Mouse (Mus musculus) neural tube, embryonic 13.5 days (tissue): ENCODE results near the gene Itga9. TPM values are rescaled to one million over a fixed set of nuclear protein-coding genes. Genes with fewer than 3 reads are reported as not detected.
A peak's percentile ranks its signal among the peaks of the same experiment; 100 is the strongest.

Experiments used
- ATAC-seq: fragments of 200-750 bp; cut with Nextera tagmentation; 2 replicates; pipeline ENCODE4 v1.8.0; 2017; ENCODE audit warnings: low read depth, mild to moderate bottlenecking, moderate TSS enrichment, moderate library complexity
- H3K27ac ChIP-seq: fragments of 300-500 bp; sonication (generic); replicated peaks from 2 replicates; pipeline ENCODE4 v1.5.1; 2015; ENCODE audit warnings: moderate library complexity, mild to moderate bottlenecking, inconsistent platforms
- H3K27me3 ChIP-seq: fragments of 300-500 bp; sonication (generic); 2 replicates; pipeline ENCODE4 v1.6.1; 2015; ENCODE audit warnings: mild to moderate bottlenecking, inconsistent platforms
- H3K36me3 ChIP-seq: fragments of 300-500 bp; sonication (generic); 2 replicates; pipeline ENCODE4 v1.6.1; 2015; ENCODE audit warnings: mild to moderate bottlenecking, inconsistent platforms
- H3K4me1 ChIP-seq: fragments of 300-500 bp; sonication (generic); replicated peaks from 2 replicates; pipeline ENCODE4 v1.6.1; 2015; ENCODE audit warnings: inconsistent platforms
- H3K4me2 ChIP-seq: fragments of 300-500 bp; sonication (generic); 2 replicates; pipeline ENCODE4 v1.6.1; 2015; ENCODE audit warnings: inconsistent platforms, mild to moderate bottlenecking, moderate library complexity
- H3K4me3 ChIP-seq: fragments of 300-500 bp; sonication (generic); 2 replicates; pipeline ENCODE4 v1.5.1; 2015; ENCODE audit warnings: mild to moderate bottlenecking, inconsistent platforms
- H3K9ac ChIP-seq: fragments of 300-500 bp; sonication (generic); 2 replicates; pipeline ENCODE4 v1.6.1; 2015; ENCODE audit warnings: moderate library complexity, mild to moderate bottlenecking, inconsistent platforms
- H3K9me3 ChIP-seq: fragments of 300-500 bp; sonication (generic); 2 replicates; pipeline ENCODE4 v1.6.1; 2016; ENCODE audit warnings: inconsistent platforms
- WGBS: fragments of 180-500 bp; shearing (Covaris S2); methylation state at CpG from one replicate; pipeline ENCODE4 v1.1.7; 2015; 5-methylcytosine and 5-hydroxymethylcytosine counted together
- polyA plus RNA-seq: library from polyadenylated mRNA; unstranded; fragments of >200 nt; fragmentation: Nextera tagmentation; extraction: Ambion mirVana; gene quantifications from 2 replicates; pipeline ENCODE4 v1.2.1, GENCODE M21; 2015

Itga9 gene
- polyA plus RNA-seq, 1 experiment from 2014 or later = 3.5 TPM

DNA sequence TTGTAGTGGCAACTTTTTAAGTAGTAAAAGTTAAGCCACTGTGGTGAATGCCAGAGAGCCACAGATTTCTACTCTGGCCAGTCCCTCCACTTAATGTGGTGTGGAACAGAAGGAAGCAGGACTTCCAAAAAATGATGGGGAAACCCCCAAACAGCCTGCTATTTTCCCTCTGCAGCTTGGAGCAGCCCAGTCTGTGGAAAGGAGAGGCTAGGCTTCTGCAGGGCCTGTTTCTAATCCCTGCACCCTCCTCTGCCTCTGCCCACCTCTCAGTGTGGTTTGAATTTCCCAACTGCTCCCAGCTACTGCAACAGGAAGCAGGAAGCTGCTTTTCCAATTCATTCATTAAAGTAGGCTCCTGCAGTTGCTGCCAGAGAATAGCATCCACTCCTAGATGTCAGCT is 158.6 kb downstream of the Itga9 start:
- Histone ChIP-seq H3K27me3 (no peaks in the 10 kb centered on the region), H3K9me3 (0 out of 2 replicates have a peak, but pooled peaks cover 5% of the 10 kb centered on the region), H3K36me3 (no peaks in the 10 kb centered on the region), H3K4me2 (no peak overlapping the region), H3K27ac (no peak overlapping the region), H3K4me1 (peaks cover 45% of the 10 kb centered on the region), H3K4me3 (no peak overlapping the region), H3K9ac (no peak overlapping the region)
- ATAC-seq = no peak

DNA sequence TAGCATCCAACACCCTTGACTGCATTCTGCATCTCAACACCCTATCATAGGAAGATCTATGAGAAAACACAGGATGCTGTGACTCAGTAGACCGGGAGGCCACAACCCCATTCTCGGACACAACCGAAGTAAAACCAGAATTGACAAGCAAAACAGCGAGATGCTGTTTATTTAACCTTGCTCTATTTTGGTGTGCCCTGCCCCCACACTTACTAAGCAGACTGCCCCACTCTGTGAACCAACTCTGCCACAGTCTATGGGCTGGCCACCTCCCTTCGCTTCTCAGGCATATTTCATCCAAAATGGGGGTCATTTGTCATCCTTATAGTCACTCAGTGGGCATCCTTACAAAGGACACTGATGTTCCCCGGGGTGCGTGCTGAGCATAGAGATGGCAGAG is 160.5 kb downstream of the Itga9 start:
- Histone ChIP-seq H3K4me3 (no peak overlapping the region), H3K4me1 (peaks cover 42% of the 10 kb centered on the region), H3K27ac (no peak overlapping the region), H3K4me2 (no peak overlapping the region), H3K9me3 (no peaks in the 10 kb centered on the region), H3K27me3 (no peaks in the 10 kb centered on the region), H3K36me3 (no peaks in the 10 kb centered on the region), H3K9ac (no peak overlapping the region)
- WGBS = 53% methylated on average over 7 of the region's 7 CpGs
- ATAC-seq = no peak

DNA sequence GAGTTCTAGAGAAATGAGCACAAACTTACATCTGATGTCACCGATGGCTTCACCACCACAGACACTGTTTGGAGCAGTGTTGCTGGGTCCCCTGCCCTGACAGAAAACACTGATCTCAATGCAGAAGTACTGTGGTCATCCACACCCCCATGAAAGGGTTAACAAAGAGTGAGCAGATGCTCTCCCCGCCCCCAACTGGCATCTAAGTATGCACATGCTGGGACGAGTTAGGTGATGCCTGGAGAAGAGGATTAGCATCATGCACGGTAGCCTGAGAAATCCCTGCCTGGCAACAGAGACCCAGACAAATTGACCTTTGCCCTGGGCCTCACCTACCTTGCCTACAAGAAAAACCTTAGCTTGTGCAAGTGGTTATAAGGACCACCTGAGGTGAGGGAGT is 162.1 kb downstream of the Itga9 start:
- 41% methylated on average over 4 of the region's 4 CpGs for WGBS
- H3K9me3 ChIP-seq = no peaks in the 10 kb centered on the region
- no peak overlapping the region for H3K4me3 ChIP-seq
- no peak for ATAC-seq
- H3K27me3 ChIP-seq = no peaks in the 10 kb centered on the region
- H3K36me3 ChIP-seq = no peaks in the 10 kb centered on the region
- no peak overlapping the region for H3K4me2 ChIP-seq
- no peak overlapping the region for H3K27ac ChIP-seq
- H3K9ac ChIP-seq = no peak overlapping the region
- H3K4me1 ChIP-seq = peaks cover 26% of the 10 kb centered on the region

DNA sequence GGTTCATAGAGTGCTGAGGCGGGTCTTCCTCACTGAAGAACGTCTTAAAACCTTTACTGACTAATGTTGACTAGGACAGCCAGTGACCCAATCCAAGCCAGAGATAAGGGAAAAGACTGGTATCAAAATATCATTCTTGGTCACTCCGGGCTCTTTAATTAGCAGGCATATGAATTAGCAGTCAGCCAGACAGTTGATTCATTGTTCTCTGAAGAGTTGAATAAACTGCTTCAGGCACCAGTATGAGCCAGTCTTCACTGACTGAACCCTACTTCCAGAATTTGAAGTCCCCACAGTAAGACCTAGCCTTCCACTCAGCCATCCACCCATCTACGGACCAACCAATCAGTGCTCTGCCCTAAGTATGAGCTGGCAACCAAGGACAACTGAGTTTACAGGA is 163.9 kb downstream of the Itga9 start:
- no peaks in the 10 kb centered on the region for H3K27me3 ChIP-seq
- peaks cover 18% of the 10 kb centered on the region for H3K4me1 ChIP-seq
- H3K27ac ChIP-seq = no peak overlapping the region
- no peak overlapping the region for H3K9ac ChIP-seq
- 82% methylated on average over 4 of the region's 4 CpGs for WGBS
- H3K36me3 ChIP-seq = no peaks in the 10 kb centered on the region
- ATAC-seq = no peak
- no peaks in the 10 kb centered on the region for H3K9me3 ChIP-seq
- H3K4me2 ChIP-seq = no peak overlapping the region
- no peak overlapping the region for H3K4me3 ChIP-seq

DNA sequence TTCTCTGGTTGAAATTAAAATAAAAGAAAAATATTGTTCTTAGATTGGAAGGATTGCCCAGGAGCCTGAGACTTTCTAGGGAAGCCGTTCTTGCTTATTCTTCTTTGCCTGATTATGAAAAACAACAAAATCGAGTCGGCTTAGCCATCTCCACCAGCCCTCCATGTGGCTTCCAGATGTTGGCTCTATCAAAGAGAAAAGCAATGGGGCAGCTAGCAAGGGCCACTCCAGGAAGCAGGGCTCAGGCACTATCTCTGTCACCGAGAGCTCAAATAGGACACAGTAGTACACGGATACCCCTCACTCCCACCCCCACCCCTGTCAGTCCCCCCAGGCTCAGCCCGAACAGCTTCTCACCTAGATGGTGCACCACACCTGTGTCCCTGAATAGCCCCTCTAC is 168.2 kb downstream of the Itga9 start:
- WGBS = 87% methylated on average over 6 of the region's 6 CpGs
- Histone ChIP-seq H3K36me3 (no peaks in the 10 kb centered on the region), H3K4me3 (no peak overlapping the region), H3K9me3 (no peaks in the 10 kb centered on the region), H3K4me2 (no peak overlapping the region), H3K4me1 (peaks cover 9% of the 10 kb centered on the region), H3K27ac (no peak overlapping the region), H3K27me3 (no peaks in the 10 kb centered on the region), H3K9ac (no peak overlapping the region)
- no peak for ATAC-seq

DNA sequence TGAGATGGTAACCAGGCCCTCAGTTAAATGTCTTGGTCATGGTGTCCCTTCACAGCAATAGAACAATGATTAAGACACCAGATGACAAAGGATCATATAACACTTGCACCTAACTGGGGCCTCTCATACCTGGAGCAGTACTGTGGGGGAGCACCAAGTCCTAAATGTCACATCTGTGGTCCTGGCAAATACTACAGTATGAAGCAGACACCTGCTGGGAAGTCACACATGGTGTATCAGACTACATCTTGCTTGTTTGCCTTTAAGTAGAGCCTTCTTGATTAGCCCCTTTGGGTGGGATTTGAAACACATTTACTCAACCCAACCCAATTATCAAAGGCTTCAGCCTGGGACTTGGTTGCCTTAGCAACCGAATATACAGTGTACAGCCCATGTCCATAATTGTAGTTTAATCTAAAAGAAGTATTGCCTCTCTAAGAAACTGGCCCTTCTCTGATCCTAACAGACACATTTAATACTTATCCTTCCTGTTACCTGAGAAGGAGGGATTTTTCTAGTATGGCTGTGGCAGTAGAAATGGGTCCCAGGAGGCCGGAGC is 170.5 kb downstream of the Itga9 start:
- Histone ChIP-seq H3K27ac (no peak overlapping the region), H3K4me3 (no peak overlapping the region), H3K4me2 (no peak overlapping the region), H3K9ac (no peak overlapping the region), H3K9me3 (no peaks in the 10 kb centered on the region), H3K27me3 (no peaks in the 10 kb centered on the region), H3K4me1 (peaks cover 9% of the 10 kb centered on the region), H3K36me3 (no peaks in the 10 kb centered on the region)
- no peak for ATAC-seq
- 95% methylated on average over 2 of the region's 2 CpGs for WGBS

DNA sequence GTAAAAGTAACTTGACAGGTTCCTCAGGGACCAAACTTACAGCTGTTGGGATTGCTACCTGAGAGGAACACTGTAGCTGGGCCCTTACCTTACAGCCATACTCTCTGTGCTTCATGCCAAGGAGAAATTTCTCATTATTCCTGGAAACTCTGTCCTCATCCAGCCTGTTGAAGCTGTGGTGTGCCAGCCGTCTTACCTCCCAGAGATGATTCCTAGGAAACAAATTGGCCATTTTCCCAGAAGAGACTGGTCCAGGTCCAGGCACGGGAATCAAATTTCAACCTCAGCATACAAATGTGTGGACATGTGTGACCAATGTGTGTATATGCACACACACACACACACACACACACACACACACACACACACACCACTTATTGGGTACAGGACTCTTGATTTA is 172.1 kb downstream of the Itga9 start:
- Histone ChIP-seq H3K9me3 (no peaks in the 10 kb centered on the region), H3K9ac (no peak overlapping the region), H3K4me2 (no peak overlapping the region), H3K4me3 (no peak overlapping the region), H3K36me3 (no peaks in the 10 kb centered on the region), H3K27me3 (no peaks in the 10 kb centered on the region), H3K27ac (no peak overlapping the region), H3K4me1 (peaks cover 9% of the 10 kb centered on the region)
- ATAC-seq = no peak
- WGBS = 76% methylated on average over 2 of the region's 2 CpGs

DNA sequence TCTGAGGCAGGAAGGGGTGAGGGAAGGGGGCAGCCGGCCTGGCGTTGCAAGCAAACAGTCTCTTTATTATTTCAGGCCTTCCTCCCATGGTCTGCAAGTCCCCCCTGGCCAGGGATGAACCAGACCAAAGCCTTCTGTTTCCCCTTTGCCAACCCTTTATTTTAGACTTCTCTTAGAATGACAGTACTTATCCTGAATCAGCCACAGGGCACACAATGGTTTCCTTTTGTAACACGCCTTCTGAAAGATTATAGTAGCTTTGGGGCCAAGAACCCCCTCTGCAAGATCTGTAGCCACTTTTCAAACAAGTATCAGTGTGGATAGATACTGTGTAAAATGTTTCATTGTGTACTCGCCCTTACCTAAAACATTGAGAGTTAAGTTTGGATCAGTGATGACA is 178.1 kb downstream of the Itga9 start:
- no peaks in the 10 kb centered on the region for H3K9me3 ChIP-seq
- 55% methylated on average over 4 of the region's 4 CpGs for WGBS
- 0 out of 2 replicates have a peak overlapping the region, but pooled peaks have one; percentile 2 for H3K27ac ChIP-seq
- H3K36me3 ChIP-seq = no peaks in the 10 kb centered on the region
- H3K4me3 ChIP-seq = no peak overlapping the region
- no peak overlapping the region for H3K4me2 ChIP-seq
- ATAC-seq = no peak
- H3K4me1 ChIP-seq = peaks cover 21% of the 10 kb centered on the region
- no peak overlapping the region for H3K9ac ChIP-seq
- H3K27me3 ChIP-seq = no peaks in the 10 kb centered on the region

DNA sequence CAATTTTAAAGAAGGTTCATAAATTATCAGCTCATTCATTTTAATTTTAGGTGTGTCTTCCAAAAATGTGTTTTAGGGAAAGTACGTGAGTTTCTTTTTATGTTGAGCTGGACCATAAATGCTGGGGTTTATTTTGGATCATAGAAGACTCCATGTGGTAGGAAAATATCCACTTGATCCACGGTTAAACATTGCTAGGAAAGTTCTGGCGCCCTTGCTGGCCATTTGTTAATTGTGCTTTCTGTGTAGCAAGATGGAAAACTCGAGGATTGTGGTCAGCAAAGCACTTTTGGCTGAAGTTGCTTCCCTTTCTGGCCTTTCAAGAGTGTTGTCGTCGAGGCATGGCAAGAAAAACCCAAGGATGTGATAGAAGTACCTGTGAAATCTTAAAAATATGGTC is 179.3 kb downstream of the Itga9 start:
- H3K4me1 ChIP-seq = peaks cover 21% of the 10 kb centered on the region
- H3K9me3 ChIP-seq = no peaks in the 10 kb centered on the region
- H3K27ac ChIP-seq = no peak overlapping the region
- ATAC-seq = no peak
- H3K27me3 ChIP-seq = no peaks in the 10 kb centered on the region
- 81% methylated on average over 6 of the region's 6 CpGs for WGBS
- no peak overlapping the region for H3K9ac ChIP-seq
- no peaks in the 10 kb centered on the region for H3K36me3 ChIP-seq
- no peak overlapping the region for H3K4me2 ChIP-seq
- no peak overlapping the region for H3K4me3 ChIP-seq

DNA sequence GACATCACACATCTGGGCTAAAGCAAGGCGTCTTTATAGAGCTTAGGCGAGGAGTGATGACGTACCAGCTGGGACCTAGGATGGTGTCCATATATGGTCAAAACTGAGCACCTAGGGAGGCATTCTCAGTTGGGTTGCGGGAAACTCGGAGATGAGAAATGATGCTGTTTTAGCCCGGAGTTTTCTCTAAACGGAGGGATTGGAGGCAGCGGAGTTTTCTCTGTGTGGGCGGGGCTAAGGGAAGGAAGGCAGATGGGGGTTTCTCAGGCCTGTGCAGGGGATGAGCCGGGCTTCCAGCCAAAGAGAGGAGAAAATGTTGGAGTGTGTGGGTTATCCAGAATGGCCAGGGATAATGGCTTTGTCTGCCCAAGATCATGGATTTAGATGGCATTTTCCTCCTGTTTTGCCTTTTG is 182.4 kb downstream of the Itga9 start:
- H3K27ac ChIP-seq = no peak overlapping the region
- no peaks in the 10 kb centered on the region for H3K27me3 ChIP-seq
- no peak overlapping the region for H3K4me3 ChIP-seq
- peaks cover 34% of the 10 kb centered on the region for H3K4me1 ChIP-seq
- H3K9me3 ChIP-seq = no peaks in the 10 kb centered on the region
- ATAC-seq = no peak
- H3K9ac ChIP-seq = no peak overlapping the region
- no peaks in the 10 kb centered on the region for H3K36me3 ChIP-seq
- WGBS = 62% methylated on average over 10 of the region's 10 CpGs
- H3K4me2 ChIP-seq = no peak overlapping the region

DNA sequence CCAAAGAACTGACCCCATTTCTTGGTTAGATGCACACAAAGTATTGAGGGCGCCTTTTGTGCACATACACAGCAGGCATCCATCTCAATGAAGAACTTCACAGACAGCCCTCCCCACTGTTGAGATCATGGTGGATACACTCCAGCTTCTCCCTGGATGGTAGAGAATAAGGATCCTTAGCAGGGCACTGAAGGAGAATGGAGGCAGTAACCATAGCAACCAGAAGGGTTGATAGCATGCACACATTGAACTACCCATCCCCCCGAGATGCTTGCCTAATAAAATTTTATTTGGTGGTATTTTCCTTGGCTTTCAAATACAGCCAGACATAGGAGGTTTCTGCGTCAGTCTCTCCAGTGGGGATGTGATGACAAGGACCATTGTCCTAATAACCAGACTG is 184.7 kb downstream of the Itga9 start:
- peaks cover 25% of the 10 kb centered on the region for H3K4me1 ChIP-seq
- H3K4me2 ChIP-seq = no peak overlapping the region
- WGBS = 30% methylated on average over 3 of the region's 3 CpGs
- H3K36me3 ChIP-seq = no peaks in the 10 kb centered on the region
- H3K27ac ChIP-seq = peak overlapping the region; percentile 67
- no peaks in the 10 kb centered on the region for H3K27me3 ChIP-seq
- H3K4me3 ChIP-seq = no peak overlapping the region
- ATAC-seq = peak; percentile 71; the same call in 1 of the 2 replicates
- H3K9me3 ChIP-seq = no peaks in the 10 kb centered on the region
- no peak overlapping the region for H3K9ac ChIP-seq

DNA sequence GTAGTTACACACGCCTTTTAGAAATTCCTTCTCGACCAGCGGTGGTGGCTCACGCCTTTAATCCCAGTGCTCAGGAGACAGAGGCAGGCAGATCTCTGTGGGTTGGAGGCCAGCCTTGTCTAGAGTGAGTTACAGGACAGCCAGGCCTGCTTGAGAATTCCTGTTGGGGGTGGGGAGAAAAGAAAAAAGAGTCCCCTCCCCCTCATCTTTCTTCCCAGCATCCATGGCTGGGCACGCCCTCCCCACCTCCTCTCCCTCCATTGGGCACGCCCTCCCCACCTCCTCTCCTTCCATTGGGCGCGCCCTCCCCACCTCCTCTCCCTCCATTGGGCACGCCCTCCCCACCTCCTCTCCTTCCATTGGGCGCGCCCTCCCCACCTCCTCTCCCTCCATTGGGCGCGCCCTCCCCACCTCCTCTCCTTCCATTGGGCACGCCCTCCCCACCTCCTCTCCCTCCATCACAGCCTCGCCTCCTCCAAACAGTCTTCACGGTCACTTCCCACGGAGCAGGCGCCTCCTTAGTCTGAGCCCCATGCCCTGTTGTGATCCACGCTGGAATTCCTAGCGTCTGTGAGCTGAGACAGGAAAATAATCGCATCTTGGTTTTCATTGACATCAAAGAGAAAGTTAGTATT is 186.8 kb downstream of the Itga9 start:
- peaks cover 19% of the 10 kb centered on the region for H3K4me1 ChIP-seq
- H3K27ac ChIP-seq = no peak overlapping the region
- WGBS = 75% methylated on average over 16 of the region's 21 CpGs
- H3K4me2 ChIP-seq = no peak overlapping the region
- no peaks in the 10 kb centered on the region for H3K27me3 ChIP-seq
- H3K36me3 ChIP-seq = no peaks in the 10 kb centered on the region
- no peak for ATAC-seq
- H3K4me3 ChIP-seq = no peak overlapping the region
- no peaks in the 10 kb centered on the region for H3K9me3 ChIP-seq
- no peak overlapping the region for H3K9ac ChIP-seq

DNA sequence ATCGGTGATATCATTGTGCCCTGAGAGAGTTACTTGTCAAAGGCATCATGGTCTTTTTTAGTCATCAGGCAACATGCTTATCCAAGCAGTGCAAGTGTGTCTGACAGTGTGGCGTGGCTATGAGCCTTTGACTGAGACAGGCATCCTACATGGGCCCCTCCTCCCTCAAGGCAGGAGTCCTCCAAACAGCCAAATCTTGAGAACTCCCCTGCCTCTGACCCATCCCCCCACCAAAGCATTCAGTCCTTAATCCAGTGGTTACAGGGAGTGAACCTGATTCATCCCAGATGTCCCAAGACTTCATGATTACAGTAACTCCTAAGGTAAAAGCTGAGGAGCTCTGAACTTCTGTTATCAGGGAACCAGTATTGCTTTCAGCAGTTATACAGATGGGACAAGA is 188.2 kb downstream of the Itga9 start:
- no peak for ATAC-seq
- Histone ChIP-seq H3K4me3 (no peak overlapping the region), H3K27ac (no peak overlapping the region), H3K9ac (no peak overlapping the region), H3K9me3 (no peaks in the 10 kb centered on the region), H3K27me3 (no peaks in the 10 kb centered on the region), H3K4me1 (peaks cover 22% of the 10 kb centered on the region), H3K4me2 (no peak overlapping the region), H3K36me3 (no peaks in the 10 kb centered on the region)
- WGBS = 82% methylated on average over 2 of the region's 2 CpGs
